Mouse (Mus musculus) liver, adult 2 months (tissue): ENCODE results near the gene Csnk1g2.

ENCODE experiments used
- CTCF ChIP-seq: fragments of 200-500 bp; IDR thresholded peaks from 2 replicates; pipeline ENCODE4 v1.5.1; 2011; ENCODE audit warnings: low read depth, low read length, control low read depth
- POLR2A ChIP-seq: fragments of 200-500 bp; IDR thresholded peaks from 2 replicates; pipeline ENCODE4 v1.6.1; 2011; ENCODE audit warnings: low read length, control low read depth; ENCODE audit not compliant: insufficient read depth; ENCODE audit errors: extremely low read depth

DNA sequence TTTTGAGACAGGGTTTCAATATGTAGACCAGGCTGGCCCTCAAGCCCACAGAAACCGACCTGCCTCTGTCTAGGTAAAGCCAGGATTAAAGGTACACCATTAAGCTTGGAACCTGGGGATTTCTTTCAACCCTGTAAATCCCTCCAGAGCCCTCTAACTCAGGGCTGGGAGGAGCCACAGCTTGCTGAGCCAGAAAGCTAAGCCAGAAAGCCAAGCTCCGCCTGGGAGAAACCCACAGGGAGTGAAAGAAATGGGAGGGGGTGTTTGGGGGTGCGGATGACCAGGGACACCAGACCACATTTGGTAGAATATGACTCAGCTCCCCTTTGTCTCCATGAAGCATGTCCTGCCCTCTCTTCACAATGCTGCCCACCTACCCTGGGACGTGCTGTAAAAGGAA is 26.3 kb upstream of the Csnk1g2 start:
- TF ChIP-seq CTCF (no peak), POLR2A (no peak)
